Mouse (Mus musculus) intestine, embryonic 14.5 days (tissue): ENCODE measurements around the gene Adgrb3. TPM values are rescaled to one million over a fixed set of nuclear protein-coding genes. Genes with fewer than 3 reads are reported as not detected.

Source experiments
- ATAC-seq: fragments of 200-750 bp; cut with Nextera tagmentation; replicated peaks from 2 replicates; pipeline ENCODE4 v1.8.0; 2017; ENCODE audit warnings: low read depth, moderate number of reproducible peaks, moderate TSS enrichment, moderate library complexity; ENCODE audit not compliant: low FRiP score, low TSS enrichment
- DNase-seq: peaks from one replicate; pipeline ENCODE4 v3.0.0-alpha.2; 2018; ENCODE audit warnings: low spot score
- H3K27ac ChIP-seq: fragments of 300-500 bp; sonication (generic); 2 replicates; pipeline ENCODE4 v1.5.1; 2014; ENCODE audit warnings: low read depth, mild to moderate bottlenecking, control low read depth
- H3K27me3 ChIP-seq: fragments of 300-500 bp; sonication (generic); replicated peaks from 2 replicates; pipeline ENCODE4 v1.6.1; 2014; ENCODE audit warnings: low read length, control low read depth; ENCODE audit not compliant: control insufficient read depth, insufficient read depth
- H3K36me3 ChIP-seq: fragments of 300-500 bp; sonication (generic); 2 replicates; pipeline ENCODE4 v1.6.1; 2014; ENCODE audit warnings: low read length, control low read depth; ENCODE audit not compliant: control insufficient read depth, insufficient read depth
- H3K4me1 ChIP-seq: fragments of 300-500 bp; sonication (generic); replicated peaks from 2 replicates; pipeline ENCODE4 v1.6.1; 2014; ENCODE audit warnings: low read length, control low read depth, mixed read lengths; ENCODE audit not compliant: control insufficient read depth, insufficient read depth
- H3K4me2 ChIP-seq: fragments of 300-500 bp; sonication (generic); 2 replicates; pipeline ENCODE4 v1.6.1; 2014; ENCODE audit warnings: low read length
- H3K4me3 ChIP-seq: fragments of 300-500 bp; sonication (generic); 2 replicates; pipeline ENCODE4 v1.5.1; 2014; ENCODE audit warnings: low read depth, low read length, control low read depth, mixed read lengths
- H3K9ac ChIP-seq: fragments of 300-500 bp; sonication (generic); 2 replicates; pipeline ENCODE4 v1.6.1; 2014; ENCODE audit warnings: mild to moderate bottlenecking, low read length
- H3K9me3 ChIP-seq: fragments of 300-500 bp; sonication (generic); 2 replicates; pipeline ENCODE4 v1.6.1; 2016; ENCODE audit warnings: low read length, control low read depth; ENCODE audit not compliant: control insufficient read depth
- WGBS: fragments of 180-500 bp; shearing (Covaris S2); extraction: QIAGEN DNeasy Blood & Tissue Kit; methylation state at CpG from one replicate; pipeline ENCODE4 v1.1.7; 2014; 5-methylcytosine and 5-hydroxymethylcytosine counted together
- polyA plus RNA-seq: library from polyadenylated mRNA; unstranded; fragments of >200 nt; fragmentation: Nextera tagmentation; extraction: Ambion mirVana; gene quantifications from 2 replicates; pipeline ENCODE4 v1.2.1, GENCODE M21; 2014

Gene Adgrb3
- polyA plus RNA-seq, 1 experiment from 2014 or later, result 3.6 TPM

DNA sequence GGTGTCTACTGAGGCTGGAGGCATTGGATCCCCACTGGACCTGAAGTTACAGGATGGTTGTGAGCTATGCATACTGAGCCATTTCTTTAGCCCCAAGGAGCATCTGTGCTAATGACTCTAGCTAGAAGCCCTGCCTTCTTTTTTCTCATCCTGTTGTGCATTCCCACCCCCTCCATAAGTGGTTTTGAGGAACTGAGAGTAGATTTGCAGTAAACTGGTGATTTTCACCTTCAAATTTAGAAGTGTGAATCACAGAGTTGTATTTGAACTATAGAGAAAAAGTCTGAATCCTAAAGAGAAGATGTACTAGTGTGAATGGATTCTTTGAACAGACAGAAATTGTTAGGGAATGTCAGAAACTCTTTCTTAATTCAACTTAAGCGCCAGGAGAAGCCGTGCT lies 750.1 kb downstream of the Adgrb3 start:
- no peak overlapping the region for H3K4me3 ChIP-seq
- H3K9ac ChIP-seq, result no peak overlapping the region
- no peak for ATAC-seq
- no peaks in the 10 kb centered on the region for H3K9me3 ChIP-seq
- H3K27ac ChIP-seq, result no peak overlapping the region
- no peak overlapping the region for H3K4me2 ChIP-seq
- no peaks in the 10 kb centered on the region for H3K36me3 ChIP-seq
- H3K27me3 ChIP-seq, result no peaks in the 10 kb centered on the region
- DNase-seq, result no peak
- 92% methylated on average over 2 of the region's 2 CpGs for WGBS
- H3K4me1 ChIP-seq, result no peaks in the 10 kb centered on the region

DNA sequence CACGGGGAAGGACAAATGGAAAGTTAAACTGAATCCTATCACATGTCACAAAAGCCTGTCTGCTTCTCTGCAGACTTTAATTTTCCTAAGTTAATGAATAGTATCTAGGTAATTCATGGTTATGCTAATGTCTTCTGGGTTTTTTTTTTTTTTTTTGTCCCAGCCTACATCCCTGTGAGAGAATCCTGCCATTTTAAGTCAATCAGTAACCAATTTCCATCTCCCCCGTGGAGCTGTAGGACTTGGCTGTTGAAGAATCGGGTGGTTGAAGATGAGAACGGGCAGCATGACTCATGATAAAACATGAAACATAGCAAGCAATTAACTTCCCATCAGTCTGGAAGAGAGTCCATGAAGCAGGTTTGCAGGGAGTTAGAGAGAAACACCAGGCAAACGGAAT lies 753.6 kb downstream of the Adgrb3 start:
- H3K27me3 ChIP-seq, result no peaks in the 10 kb centered on the region
- no peak for DNase-seq
- H3K36me3 ChIP-seq, result no peaks in the 10 kb centered on the region
- H3K9me3 ChIP-seq, result no peaks in the 10 kb centered on the region
- no peaks in the 10 kb centered on the region for H3K4me1 ChIP-seq
- no peak overlapping the region for H3K27ac ChIP-seq
- WGBS, result 71% methylated on average over 5 of the region's 5 CpGs
- no peak overlapping the region for H3K4me3 ChIP-seq
- no peak for ATAC-seq
- no peak overlapping the region for H3K4me2 ChIP-seq
- no peak overlapping the region for H3K9ac ChIP-seq

DNA sequence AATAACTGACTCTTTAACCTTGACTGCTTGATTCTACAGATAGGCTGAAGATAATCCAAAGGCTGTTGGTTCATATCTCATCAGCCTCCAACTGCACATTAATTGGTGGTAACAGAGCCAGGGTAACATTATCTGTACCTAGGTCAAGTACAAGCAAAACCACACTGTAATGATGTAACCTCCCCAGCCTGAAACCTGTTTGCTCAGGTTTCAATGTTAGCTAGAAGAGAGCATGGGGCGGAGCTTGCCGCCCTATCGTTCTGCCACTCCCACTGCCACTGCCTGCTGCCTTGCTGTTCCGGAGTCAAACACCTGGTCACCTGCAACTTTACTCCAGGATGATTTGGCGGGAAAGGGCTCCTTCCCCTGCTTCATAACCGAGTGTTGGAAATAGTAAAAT lies 765.5 kb downstream of the Adgrb3 start:
- WGBS, result 16% methylated on average over 6 of the region's 6 CpGs
- Histone ChIP-seq H3K36me3 (no peaks in the 10 kb centered on the region), H3K4me2 (peak overlapping the region; percentile 12; the same call in 1 of the 2 replicates), H3K27me3 (no peaks in the 10 kb centered on the region), H3K4me3 (no peak overlapping the region), H3K27ac (no peak overlapping the region), H3K9me3 (no peaks in the 10 kb centered on the region), H3K4me1 (no peaks in the 10 kb centered on the region), H3K9ac (no peak overlapping the region)
- DNase-seq (no peak), ATAC-seq (peak; percentile 74; the same call in 1 of the 2 replicates)

DNA sequence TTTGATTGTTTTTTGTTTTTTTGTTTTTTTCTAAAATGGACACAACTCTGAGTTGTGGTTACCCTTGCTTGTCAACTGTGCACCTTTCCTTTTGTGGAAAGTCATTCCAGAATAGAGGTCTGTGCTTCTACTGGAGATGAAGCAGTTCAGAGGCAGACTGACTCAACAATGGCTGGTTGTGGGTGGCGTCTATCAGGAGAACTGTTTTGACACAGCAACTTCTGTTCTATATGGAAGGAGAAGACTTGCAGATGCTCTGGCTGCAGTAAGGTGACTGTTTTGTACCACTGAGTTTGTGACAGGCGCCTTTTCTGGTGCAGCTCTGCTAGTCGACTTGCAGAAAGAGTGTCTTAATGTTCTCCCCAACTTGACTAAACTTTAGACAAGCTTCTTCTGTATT lies 768.6 kb downstream of the Adgrb3 start:
- Histone ChIP-seq H3K4me2 (no peak overlapping the region), H3K4me1 (no peaks in the 10 kb centered on the region), H3K36me3 (no peaks in the 10 kb centered on the region), H3K4me3 (no peak overlapping the region), H3K9me3 (no peaks in the 10 kb centered on the region), H3K27ac (no peak overlapping the region), H3K9ac (no peak overlapping the region), H3K27me3 (no peaks in the 10 kb centered on the region)
- ATAC-seq, result no peak
- DNase-seq, result no peak
- 64% methylated on average over 3 of the region's 3 CpGs for WGBS

DNA sequence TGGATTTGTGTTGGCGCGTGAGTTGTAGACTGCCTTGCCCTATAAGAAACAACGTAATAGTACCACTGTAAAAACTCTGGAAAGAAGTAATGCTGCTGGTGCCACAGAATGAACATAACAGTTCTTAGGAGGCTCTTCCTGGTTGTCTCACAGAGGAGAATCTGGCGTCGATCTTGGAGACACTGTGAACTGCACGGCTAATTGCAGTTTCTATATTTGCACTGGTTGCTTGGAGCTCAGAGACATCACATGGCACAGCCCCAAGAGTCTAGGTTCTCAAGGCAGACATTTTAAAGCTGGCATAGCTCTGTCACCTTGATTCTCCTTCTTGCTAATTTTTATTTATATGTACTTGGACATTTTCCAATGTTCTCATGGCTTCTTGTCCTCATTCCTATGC lies 769.3 kb downstream of the Adgrb3 start:
- 91% methylated on average over 6 of the region's 6 CpGs for WGBS

DNA sequence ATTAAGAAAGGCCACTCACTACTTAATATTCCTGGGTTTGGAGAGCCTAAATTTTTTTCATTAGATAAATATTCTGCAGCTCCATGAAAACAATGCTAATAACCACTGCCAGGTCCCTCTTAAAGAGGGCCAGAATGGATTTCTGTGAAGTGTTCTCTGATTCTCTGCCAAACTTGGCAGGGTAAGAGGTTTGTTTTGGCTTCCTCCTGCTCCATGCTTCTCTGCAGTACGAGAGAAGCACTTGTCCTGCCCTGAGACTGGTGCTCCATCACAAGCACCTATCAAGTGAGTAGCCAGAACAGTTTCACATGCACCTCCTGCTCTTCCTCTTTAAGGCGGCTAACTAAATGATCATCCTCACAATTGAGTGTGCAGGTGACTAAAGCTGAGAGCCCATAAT lies 771.9 kb downstream of the Adgrb3 start:
- WGBS, result 69% methylated on average over 2 of the region's 2 CpGs
- no peak for DNase-seq

More for the DNA sequence above, 769.3 kb downstream of the Adgrb3 start:
- Histone ChIP-seq H3K9me3 (no peaks in the 10 kb centered on the region), H3K9ac (no peak overlapping the region), H3K36me3 (no peaks in the 10 kb centered on the region), H3K4me1 (no peaks in the 10 kb centered on the region), H3K27me3 (no peaks in the 10 kb centered on the region), H3K4me2 (no peak overlapping the region), H3K4me3 (no peak overlapping the region), H3K27ac (no peak overlapping the region)
- DNase-seq (no peak), ATAC-seq (no peak)

DNA sequence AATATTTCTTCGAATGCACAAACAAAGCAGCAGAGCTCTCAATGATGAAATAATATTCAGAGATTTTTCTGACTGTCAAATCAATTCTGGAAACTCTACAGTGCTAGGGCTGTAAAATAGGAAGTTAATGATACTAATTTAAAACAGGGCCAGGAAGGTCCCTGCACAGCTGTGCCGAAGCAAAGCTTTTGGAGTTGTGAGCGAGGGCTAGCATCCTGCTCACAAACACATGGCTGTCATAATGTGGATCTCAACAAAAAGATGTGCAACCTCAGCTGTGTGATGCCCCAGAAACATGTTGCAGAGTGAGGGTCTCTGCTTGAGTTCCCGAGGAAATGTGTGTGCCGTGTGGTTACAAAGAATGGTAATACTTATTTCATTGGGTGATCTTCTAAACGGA lies 772.3 kb downstream of the Adgrb3 start:
- Histone ChIP-seq H3K4me3 (no peak overlapping the region), H3K9ac (no peak overlapping the region), H3K9me3 (no peaks in the 10 kb centered on the region), H3K4me2 (no peak overlapping the region), H3K4me1 (no peaks in the 10 kb centered on the region), H3K27me3 (no peaks in the 10 kb centered on the region), H3K27ac (no peak overlapping the region), H3K36me3 (no peaks in the 10 kb centered on the region)
- no peak for ATAC-seq
- WGBS, result 77% methylated on average over 6 of the region's 6 CpGs
- DNase-seq, result no peak

More for the DNA sequence above, 771.9 kb downstream of the Adgrb3 start:
- Histone ChIP-seq H3K27me3 (no peaks in the 10 kb centered on the region), H3K27ac (no peak overlapping the region), H3K4me3 (no peak overlapping the region), H3K4me2 (no peak overlapping the region), H3K36me3 (no peaks in the 10 kb centered on the region), H3K4me1 (no peaks in the 10 kb centered on the region), H3K9me3 (no peaks in the 10 kb centered on the region), H3K9ac (no peak overlapping the region)
- no peak for ATAC-seq

DNA sequence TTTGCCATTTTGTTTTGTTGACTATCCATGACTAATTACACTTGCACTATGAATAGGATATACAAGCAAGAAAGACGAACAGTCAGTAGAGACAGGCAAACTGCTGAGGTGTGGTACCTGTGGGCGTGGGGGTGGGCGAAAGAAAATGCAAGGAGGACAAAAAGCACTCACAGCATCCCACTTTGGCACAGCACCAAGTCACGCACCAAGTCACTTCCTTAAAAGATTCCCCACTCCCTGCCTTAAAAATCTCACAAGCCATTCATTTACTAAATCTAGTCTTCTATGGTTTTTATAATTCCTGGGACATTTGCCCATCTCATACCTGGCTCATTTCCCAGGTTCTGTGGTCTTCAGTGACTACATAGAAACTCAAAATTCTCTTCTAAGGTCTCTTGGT lies 787.4 kb downstream of the Adgrb3 start:
- Histone ChIP-seq H3K4me1 (no peaks in the 10 kb centered on the region), H3K27me3 (no peaks in the 10 kb centered on the region), H3K27ac (no peak overlapping the region), H3K4me3 (no peak overlapping the region), H3K9ac (no peak overlapping the region), H3K4me2 (no peak overlapping the region), H3K36me3 (no peaks in the 10 kb centered on the region), H3K9me3 (no peaks in the 10 kb centered on the region)
- 78% methylated on average over 4 of the region's 4 CpGs for WGBS
- ATAC-seq (no peak), DNase-seq (no peak)

DNA sequence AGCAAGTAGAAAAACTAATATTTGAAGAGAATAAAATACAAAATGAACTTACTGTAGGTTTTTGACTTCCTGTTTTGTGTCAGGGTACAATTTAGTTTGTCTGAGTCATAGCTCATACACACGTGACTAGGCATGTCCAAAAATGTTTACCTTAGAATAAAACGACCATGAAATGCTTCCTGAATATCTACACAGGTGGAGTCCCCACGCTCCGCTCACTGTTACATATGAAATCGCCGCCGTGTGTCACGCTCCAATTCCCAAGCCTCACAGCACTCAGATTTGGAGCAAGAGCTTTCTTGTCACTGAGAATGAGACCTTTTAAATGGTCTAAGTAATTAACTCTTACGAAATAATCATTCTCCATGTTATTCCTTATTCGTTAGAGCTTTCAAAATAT lies 795.3 kb downstream of the Adgrb3 start:
- H3K27ac ChIP-seq, result no peak overlapping the region

More for the DNA sequence above, 795.3 kb downstream of the Adgrb3 start:
- WGBS, result 79% methylated on average over 10 of the region's 10 CpGs
- Histone ChIP-seq H3K36me3 (no peaks in the 10 kb centered on the region), H3K4me2 (no peak overlapping the region), H3K4me1 (no peaks in the 10 kb centered on the region), H3K4me3 (no peak overlapping the region), H3K9me3 (no peaks in the 10 kb centered on the region), H3K9ac (no peak overlapping the region), H3K27me3 (no peaks in the 10 kb centered on the region)
- no peak for DNase-seq
- ATAC-seq, result no peak
